Mouse (Mus musculus) intestine, postnatal 0 days (tissue): Measurements from ENCODE around the gene Rnf115. TPM values are rescaled to one million over a fixed set of nuclear protein-coding genes. Genes with fewer than 3 reads are reported as not detected.
"Not testable (repeated sequence)": the region's sequence is repeated elsewhere in the genome, so short reads cannot be mapped to it uniquely, and the experiment has no call there.

Source experiments
- ATAC-seq: fragments of 200-750 bp; cut with Nextera tagmentation; 2 replicates; pipeline ENCODE4 v1.8.0; 2017; ENCODE audit warnings: mild to moderate bottlenecking, moderate TSS enrichment, moderate library complexity
- H3K27ac ChIP-seq: fragments of 300-500 bp; sonication (generic); 2 replicates; pipeline ENCODE4 v1.5.1; 2014; ENCODE audit warnings: mild to moderate bottlenecking, low read depth, low read length, moderate library complexity
- H3K27me3 ChIP-seq: fragments of 300-500 bp; sonication (generic); replicated peaks from 2 replicates; pipeline ENCODE4 v1.6.1; 2014; ENCODE audit warnings: low read length, mixed read lengths; ENCODE audit not compliant: control insufficient read depth, insufficient read depth
- H3K36me3 ChIP-seq: fragments of 300-500 bp; sonication (generic); 2 replicates; pipeline ENCODE4 v1.6.1; 2014; ENCODE audit warnings: mild to moderate bottlenecking, moderate library complexity; ENCODE audit not compliant: control insufficient read depth, insufficient read depth
- H3K4me1 ChIP-seq: fragments of 300-500 bp; sonication (generic); replicated peaks from 2 replicates; pipeline ENCODE4 v1.6.1; 2014; ENCODE audit warnings: antibody characterized with exemption, low read length, mixed read lengths; ENCODE audit not compliant: control insufficient read depth, insufficient read depth
- H3K4me2 ChIP-seq: fragments of 300-500 bp; sonication (generic); replicated peaks from 2 replicates; pipeline ENCODE4 v1.6.1; 2014; ENCODE audit warnings: low read depth, mild to moderate bottlenecking, moderate library complexity
- H3K4me3 ChIP-seq: fragments of 300-500 bp; sonication (generic); 2 replicates; pipeline ENCODE4 v1.5.1; 2014; ENCODE audit warnings: low read depth, low read length
- H3K9ac ChIP-seq: fragments of 300-500 bp; sonication (generic); 2 replicates; pipeline ENCODE4 v1.6.1; 2014; ENCODE audit warnings: mild to moderate bottlenecking, low read depth, low read length
- H3K9me3 ChIP-seq: fragments of 300-500 bp; sonication (generic); 2 replicates; pipeline ENCODE4 v1.6.1; 2016; ENCODE audit warnings: mixed run types; ENCODE audit not compliant: control insufficient read depth
- CTCF ChIP-seq: sonication (generic); IDR thresholded peaks from 2 replicates; pipeline ENCODE4 v1.5.1; 2016; ENCODE audit warnings: low read depth, mild to moderate bottlenecking, control low read depth, antibody characterized with exemption, moderate library complexity
- whole genome bisulfite sequencing: fragments of 180-500 bp; shearing (Covaris S2); extraction: QIAGEN DNeasy Blood & Tissue Kit; methylation state at CpG from one replicate; pipeline ENCODE4 v1.1.7; 2014; 5-methylcytosine and 5-hydroxymethylcytosine counted together
- polyA plus RNA-seq: library from polyadenylated mRNA; unstranded; fragments of >200 nt; fragmentation: Nextera tagmentation; extraction: Ambion mirVana; gene quantifications from 2 replicates; pipeline ENCODE4 v1.2.1, GENCODE M21; 2015

The Rnf115 gene
- polyA plus RNA-seq, 1 experiment from 2014 or later: 58.7 TPM

DNA sequence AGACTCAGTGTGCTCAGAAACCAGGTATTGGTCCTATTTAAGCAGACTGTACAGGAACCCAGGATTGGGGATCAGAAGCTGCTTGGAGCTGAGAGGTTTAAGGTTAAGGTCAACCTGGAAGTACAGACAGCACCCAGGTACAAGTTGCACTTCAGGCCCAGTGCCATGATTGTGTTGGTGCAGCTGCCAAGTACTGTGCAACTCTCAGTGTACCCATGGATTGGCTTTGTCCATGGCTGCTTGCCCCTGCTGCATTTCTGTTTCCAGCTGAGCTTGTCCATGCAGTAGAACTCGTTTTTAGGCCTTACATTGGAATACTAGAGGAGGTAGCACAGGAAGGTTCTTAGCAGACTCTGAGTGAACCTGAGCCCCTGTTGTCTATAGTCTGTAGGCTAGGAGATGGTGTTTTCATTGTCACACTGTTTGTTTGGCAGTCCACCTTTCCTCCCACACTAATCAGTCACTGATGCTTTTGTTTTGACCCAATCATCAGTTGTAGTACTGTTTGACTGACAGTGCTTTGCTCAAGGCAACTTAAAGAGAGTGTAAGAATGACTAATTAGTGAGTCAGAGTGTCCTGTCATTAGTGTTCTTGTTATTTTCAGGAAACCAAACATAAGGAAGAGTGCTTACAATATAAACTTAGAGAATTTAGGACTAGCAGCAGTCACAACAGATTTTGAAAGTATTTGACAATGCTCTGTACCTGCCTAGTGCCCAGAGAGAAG is 9.7 kb downstream of the Rnf115 start:
- no peak overlapping the region for H3K27ac ChIP-seq
- ATAC-seq: no peak
- H3K4me1 ChIP-seq: 0 out of 2 replicates have a peak, but pooled peaks cover 3% of the 10 kb centered on the region
- H3K9ac ChIP-seq: no peak overlapping the region
- H3K4me2 ChIP-seq: no peak overlapping the region
- 41% methylated on average over 1 of the region's 1 CpGs for WGBS
- H3K36me3 ChIP-seq: no peaks in the 10 kb centered on the region
- no peaks in the 10 kb centered on the region for H3K9me3 ChIP-seq
- no peak overlapping the region for H3K4me3 ChIP-seq
- H3K27me3 ChIP-seq: no peaks in the 10 kb centered on the region
- TF ChIP-seq CTCF: no peak

DNA sequence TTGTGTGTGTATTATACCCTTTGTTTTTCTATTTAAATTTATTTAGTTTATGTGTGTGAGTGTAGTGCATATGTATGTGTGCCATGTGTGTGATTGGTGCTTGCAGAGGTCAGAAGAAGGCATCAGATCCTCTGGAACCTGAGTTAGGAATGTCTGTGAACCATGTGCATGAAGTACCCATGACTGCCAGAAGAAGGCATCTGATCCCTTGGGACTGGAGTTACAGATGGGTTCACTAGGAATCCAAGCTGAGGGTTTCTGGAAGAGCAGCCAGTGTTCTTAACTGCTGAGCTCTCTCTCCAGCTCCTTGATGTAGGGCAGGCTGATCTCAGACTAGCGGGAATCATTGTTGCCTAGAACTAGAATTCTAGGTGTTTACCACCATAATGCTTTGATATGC is 10.5 kb downstream of the Rnf115 start:
- 0 out of 2 replicates have a peak, but pooled peaks cover 3% of the 10 kb centered on the region for H3K4me1 ChIP-seq
- no peak overlapping the region for H3K9ac ChIP-seq
- no peaks in the 10 kb centered on the region for H3K36me3 ChIP-seq
- no peaks in the 10 kb centered on the region for H3K27me3 ChIP-seq
- H3K9me3 ChIP-seq: no peaks in the 10 kb centered on the region
- no peak for ATAC-seq
- TF ChIP-seq CTCF: peak; percentile 59
- WGBS: 95% methylated on average over 1 of the region's 1 CpGs
- no peak overlapping the region for H3K27ac ChIP-seq
- H3K4me2 ChIP-seq: no peak overlapping the region
- no peak overlapping the region for H3K4me3 ChIP-seq

DNA sequence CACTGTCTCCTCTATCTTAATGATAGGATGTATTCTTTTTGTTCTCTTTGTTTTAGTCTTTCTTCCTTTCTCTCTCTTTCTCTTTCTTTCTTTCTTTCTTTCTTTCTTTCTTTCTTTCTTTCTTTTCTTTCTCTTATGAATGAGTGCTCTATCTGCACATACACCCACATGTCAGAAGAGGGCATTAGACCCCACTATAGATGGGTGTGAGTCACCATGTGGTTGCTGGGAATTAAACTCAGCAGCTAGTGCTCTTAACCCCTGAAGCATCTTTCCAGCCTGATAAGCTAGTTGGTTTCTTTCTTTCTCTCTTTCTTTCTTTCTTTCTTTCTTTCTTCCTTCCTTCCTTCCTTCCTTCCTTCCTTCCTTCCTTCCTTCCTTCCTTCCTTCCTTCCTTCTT is 12.8 kb downstream of the Rnf115 start:
- H3K27me3 ChIP-seq, H3K36me3 ChIP-seq, H3K27ac ChIP-seq, ATAC-seq, H3K4me3 ChIP-seq, H3K4me1 ChIP-seq, H3K9ac ChIP-seq, H3K9me3 ChIP-seq, H3K4me2 ChIP-seq: not testable (repeated sequence)
- peak; percentile 18; the same call in 1 of the 2 replicates for TF ChIP-seq CTCF

DNA sequence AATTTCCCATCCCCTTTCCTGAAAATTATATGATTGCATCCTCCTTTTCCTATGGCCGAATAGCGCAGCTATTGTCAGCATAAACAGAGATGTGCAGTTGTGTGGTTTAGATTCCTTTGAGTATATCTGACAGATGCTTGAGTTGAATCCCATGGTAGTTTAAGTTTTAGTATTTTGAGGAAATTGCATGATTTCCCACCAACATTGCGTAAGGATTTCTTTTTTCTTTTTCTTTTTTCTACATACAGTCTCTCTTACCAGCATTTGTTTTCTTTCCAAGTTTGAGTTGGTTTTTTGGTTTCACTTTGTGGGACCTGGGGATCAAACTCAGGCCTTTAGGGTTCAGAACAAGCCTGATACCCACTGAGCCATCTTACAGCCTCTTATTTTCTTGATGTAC is 16.9 kb downstream of the Rnf115 start:
- Histone ChIP-seq H3K9me3 (no peaks in the 10 kb centered on the region), H3K4me1 (no peaks in the 10 kb centered on the region), H3K36me3 (no peaks in the 10 kb centered on the region), H3K4me3 (no peak overlapping the region), H3K27ac (no peak overlapping the region), H3K4me2 (no peak overlapping the region), H3K9ac (no peak overlapping the region), H3K27me3 (no peaks in the 10 kb centered on the region)
- TF ChIP-seq CTCF: no peak
- no peak for ATAC-seq
- WGBS: 95% methylated on average over 3 of the region's 3 CpGs

DNA sequence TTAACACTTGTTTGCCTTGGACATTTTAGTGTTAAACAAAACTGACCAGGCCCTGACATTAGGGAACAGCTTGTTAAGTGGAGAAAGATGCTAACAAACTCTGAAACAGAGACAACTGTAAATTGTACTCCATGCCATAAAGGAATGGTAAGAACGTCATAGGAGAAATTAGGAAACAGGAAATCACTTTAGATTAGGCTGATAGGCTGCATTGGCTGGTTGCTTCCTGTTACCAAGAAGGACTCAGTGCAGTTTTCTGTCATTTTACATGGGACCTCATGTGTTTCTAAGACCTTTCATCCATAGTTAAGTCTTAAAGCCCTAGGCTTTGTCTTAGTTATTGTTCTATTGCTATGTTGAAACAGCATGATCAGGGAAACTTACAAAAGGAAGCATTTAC is 19.4 kb downstream of the Rnf115 start:
- no peaks in the 10 kb centered on the region for H3K4me1 ChIP-seq
- no peak for ATAC-seq
- no peak overlapping the region for H3K9ac ChIP-seq
- no peak for TF ChIP-seq CTCF
- WGBS: 30% methylated on average over 1 of the region's 1 CpGs
- no peak overlapping the region for H3K4me2 ChIP-seq
- H3K27ac ChIP-seq: no peak overlapping the region
- no peaks in the 10 kb centered on the region for H3K9me3 ChIP-seq
- no peak overlapping the region for H3K4me3 ChIP-seq
- H3K36me3 ChIP-seq: no peaks in the 10 kb centered on the region
- H3K27me3 ChIP-seq: no peaks in the 10 kb centered on the region

- ATAC-seq: peak; percentile 22; the same call in 1 of the 2 replicates
- 59% methylated on average over 1 of the region's 1 CpGs for WGBS
- no peak overlapping the region for H3K27ac ChIP-seq
These were observed 28.5 kb downstream of the Rnf115 start for GRCm38 (mm10) chr3:96755935-96756334.

More at GRCm38 (mm10) chr3:96755935-96756334, 28.5 kb downstream of the Rnf115 start:
- H3K4me1 ChIP-seq: no peaks in the 10 kb centered on the region
- H3K9me3 ChIP-seq: no peaks in the 10 kb centered on the region
- H3K27me3 ChIP-seq: no peaks in the 10 kb centered on the region
- H3K9ac ChIP-seq: no peak overlapping the region
- TF ChIP-seq CTCF: no peak
- H3K36me3 ChIP-seq: no peaks in the 10 kb centered on the region
- no peak overlapping the region for H3K4me3 ChIP-seq
- no peak overlapping the region for H3K4me2 ChIP-seq
